Mouse (Mus musculus) gastrocnemius, adult 8-10 months (tissue): ENCODE results near the gene Foxn3. TPM values are rescaled to one million over a fixed set of nuclear protein-coding genes. Genes with fewer than 3 reads are reported as not detected.

Source experiments
- DNase-seq, 2 experiments: peaks; one replicate each; pipeline ENCODE4 v3.0.0; 2022; ENCODE audit warnings: low spot score in 2 of 2
- total RNA-seq, 4 experiments: library from RNA; stranded (reverse); gene quantifications; 2 replicates each; pipeline ENCODE4 v1.2.4; 2022

Foxn3 gene
- total RNA-seq, 4 experiments from 2014 or later: 171 to 255 (median 210) TPM

GRCm38 (mm10) chr12:99332144-99332807 is 231.1 kb downstream of the Foxn3 start:
- no peak for DNase-seq

GRCm38 (mm10) chr12:99331341-99331947 is 231.9 kb downstream of the Foxn3 start:
- DNase-seq: no peak

DNA sequence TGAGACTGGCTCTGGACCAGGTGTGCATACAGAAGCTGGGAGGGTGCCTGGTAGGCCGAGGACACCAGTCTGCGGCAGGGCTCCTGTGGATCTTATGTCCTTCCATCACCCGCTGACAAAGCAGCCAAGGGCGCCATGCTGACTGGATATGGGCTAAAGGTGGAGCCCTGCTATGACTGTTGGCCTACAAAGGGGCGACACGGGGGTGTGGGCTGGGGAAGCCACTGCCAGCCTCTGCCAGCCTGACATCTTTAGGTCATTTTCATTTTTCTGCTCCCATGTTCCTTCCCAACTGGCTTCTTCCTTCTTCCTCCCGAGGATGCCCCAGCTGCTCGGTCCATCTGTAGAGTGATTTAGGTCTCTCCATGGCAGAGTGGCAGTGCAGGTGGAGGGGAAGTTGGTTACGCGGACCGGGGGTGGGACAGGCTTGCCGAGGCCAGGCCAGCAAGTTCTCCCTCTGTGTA is 232.5 kb downstream of the Foxn3 start:
- DNase-seq: no peak

DNA sequence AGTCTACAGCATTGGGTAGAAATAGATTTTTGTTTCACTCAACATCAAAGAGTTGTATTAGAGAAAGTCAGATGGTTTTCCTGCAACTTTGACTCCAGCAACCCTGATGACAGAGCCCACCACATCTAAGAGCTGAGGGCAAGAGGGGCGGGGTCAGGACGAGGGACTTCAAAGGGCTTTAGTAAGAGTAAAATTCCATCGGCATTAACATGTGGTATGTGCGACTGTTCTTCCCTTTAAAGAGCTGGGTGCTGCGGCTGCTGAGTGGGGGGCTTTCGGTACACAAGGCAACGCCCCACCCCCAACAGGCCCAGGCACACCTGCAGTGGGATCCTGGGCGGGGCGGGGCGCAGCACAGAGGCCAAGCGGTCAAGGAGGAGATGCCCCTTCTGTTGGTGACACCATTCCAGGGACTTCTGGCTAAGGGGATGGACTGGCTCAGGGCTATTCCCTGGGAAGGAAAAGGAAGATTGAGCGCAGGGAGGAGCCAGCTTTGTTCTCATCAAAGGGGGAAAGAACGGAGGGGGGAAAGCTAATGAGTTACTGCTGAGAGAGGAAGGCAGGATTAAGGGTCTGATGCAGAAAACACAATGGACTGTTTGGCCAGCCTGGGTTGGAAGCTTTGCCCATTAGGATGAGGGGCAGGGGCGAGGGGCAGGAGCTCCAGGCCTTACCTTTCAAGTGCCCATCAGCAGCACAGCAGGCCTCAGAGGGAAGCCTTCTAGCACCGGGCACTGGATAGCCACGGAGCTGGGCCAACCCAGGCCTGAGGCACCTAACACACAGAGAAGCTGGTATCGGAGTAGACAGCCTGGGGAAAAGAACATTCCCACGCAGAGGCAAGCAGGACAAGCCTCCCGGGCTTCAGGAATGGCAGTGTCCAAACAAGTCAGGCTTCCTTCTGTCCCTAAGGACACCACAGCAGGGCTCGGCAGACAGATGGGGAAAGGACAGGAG is 233.8 kb downstream of the Foxn3 start:
- no peak for DNase-seq

GRCm38 (mm10) chr12:99326157-99326556 is 237.2 kb downstream of the Foxn3 start:
- no peak for DNase-seq

GRCm38 (mm10) chr12:99321633-99322431 is 241.6 kb downstream of the Foxn3 start:
- no peak for DNase-seq

DNA sequence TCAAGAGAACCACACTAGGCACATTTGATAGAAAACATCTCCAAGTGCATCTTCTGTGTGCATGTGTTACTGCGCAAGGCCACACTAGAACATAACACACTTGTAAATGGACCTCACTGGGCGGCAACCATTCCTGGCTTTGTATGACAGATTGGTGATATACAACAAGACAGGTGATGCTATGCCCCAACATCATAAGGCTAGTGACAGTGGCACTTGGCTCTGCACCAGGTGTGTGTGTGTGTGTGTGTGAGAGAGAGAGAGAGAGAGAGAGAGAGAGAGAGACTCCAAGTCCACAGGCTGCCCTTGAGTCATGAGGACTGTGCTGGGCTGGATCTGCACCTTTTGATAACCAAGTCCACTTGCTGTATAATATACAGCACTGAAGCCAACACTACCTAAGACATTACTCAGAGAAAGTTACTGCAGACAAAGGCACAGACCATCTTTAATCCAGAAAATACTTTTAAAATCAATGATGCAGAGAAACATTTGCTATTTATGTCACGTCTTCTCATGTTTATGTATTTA is 242.4 kb downstream of the Foxn3 start:
- peak in 1 of 2 experiments; percentile 35 for DNase-seq

DNA sequence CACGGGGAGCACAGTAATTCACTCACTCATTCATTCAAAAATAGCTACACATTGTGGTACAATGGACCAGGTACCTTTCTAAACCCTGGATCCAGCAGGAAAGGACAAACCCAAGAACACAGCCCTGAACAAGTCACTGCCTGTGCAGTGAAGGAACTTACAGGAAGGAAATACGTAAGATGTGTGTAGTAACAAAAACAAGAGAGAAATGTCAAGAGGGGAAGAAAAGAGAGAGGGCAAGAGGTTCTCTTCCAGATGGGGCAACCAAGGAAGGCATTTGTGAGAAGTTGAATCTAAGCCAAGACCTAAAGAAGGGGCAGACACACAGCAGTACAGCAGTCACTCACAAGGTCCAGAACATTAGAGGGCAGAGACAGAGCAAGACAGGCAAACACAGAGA is 243.5 kb downstream of the Foxn3 start:
- no peak for DNase-seq

GRCm38 (mm10) chr12:99319171-99319570 is 244.2 kb downstream of the Foxn3 start:
- DNase-seq: no peak

- DNase-seq: no peak
Observed at GRCm38 (mm10) chr12:99315931-99316330, 247.5 kb downstream of the Foxn3 start.

DNA sequence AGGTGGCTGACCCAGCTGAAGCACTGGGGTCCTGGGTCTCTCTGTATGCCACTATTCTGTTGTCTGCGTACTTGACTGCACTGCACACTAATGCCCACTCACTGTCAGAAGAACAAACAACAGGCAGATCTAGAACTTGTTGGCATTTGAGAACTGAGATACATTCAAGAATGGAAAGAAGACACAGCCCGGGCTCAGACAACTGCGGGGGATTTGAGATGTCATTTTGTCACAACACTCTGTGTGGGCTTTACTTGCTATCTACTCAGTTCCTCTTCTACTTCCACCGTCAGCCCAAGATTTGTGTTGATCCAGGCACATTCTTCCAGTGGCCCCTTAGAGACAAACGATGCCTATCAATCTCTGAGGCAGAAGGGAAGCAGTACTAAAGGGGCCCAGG is 248.6 kb downstream of the Foxn3 start:
- no peak for DNase-seq

DNA sequence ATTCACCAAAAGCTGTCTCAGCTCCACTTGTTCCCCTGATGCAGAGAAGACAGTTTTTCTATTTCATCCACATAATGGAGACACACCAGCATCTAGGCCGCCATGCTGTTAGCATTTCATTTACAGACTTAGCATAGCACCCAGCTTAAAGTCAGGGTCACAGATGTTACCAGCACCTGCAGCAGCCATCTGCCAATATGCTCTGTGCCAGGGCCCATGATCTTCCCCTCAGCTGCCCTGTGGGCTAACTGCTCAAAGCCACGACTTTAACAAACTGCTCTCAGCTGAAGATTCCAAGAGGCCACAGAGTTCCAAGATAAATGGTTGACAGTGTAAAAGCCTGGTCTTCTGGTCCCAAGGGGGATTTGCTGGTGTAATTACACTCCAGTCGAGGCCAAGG is 252.1 kb downstream of the Foxn3 start:
- no peak for DNase-seq

DNA sequence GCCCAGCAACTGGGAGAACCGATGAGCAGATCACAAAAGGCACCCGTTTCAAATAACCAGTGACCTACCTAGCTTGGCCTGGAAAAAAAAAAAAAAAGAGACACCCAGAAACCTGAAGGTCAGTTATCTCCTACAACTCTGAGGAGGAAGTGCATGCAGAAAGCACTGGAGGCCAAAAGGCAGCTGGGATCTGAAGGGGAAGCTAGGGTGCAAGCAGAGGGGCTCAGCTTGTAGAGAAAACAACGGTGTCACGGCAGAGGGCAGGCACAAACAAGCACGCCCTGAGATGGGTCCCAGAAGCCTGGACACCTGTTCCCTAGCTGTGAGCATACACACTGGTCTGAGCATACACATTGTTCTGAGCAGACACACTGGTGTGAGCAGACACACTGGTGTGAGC is 253.4 kb downstream of the Foxn3 start:
- no peak for DNase-seq

DNA sequence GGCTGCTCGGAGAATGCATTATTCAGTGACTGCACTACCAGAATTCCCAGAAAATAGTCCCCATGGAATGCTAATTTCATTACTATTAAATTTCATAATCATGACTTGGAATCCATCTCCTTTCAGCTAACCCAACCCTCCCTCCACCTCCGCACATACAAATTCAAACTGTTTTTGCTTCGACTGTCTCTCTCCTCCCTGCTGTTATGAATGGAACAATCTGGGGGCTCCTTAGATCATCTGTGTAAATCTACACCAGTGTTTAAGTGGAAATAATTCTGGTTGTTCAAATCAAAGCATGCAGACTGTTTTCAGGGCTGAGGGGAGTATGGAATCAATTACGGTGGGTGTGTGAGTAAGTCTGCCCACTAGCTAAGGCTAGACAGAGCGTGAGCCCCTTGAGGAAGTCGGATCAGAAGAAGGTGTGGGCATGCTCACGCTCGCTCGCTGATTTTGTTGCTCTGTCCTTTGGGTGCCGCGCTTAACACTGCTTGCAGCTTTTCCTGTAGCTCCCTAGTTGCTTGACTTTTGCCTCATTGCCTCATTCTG is 254.8 kb downstream of the Foxn3 start:
- DNase-seq: no peak

- no peak for DNase-seq
Observed at GRCm38 (mm10) chr12:99306536-99307204, 256.7 kb downstream of the Foxn3 start.

DNA sequence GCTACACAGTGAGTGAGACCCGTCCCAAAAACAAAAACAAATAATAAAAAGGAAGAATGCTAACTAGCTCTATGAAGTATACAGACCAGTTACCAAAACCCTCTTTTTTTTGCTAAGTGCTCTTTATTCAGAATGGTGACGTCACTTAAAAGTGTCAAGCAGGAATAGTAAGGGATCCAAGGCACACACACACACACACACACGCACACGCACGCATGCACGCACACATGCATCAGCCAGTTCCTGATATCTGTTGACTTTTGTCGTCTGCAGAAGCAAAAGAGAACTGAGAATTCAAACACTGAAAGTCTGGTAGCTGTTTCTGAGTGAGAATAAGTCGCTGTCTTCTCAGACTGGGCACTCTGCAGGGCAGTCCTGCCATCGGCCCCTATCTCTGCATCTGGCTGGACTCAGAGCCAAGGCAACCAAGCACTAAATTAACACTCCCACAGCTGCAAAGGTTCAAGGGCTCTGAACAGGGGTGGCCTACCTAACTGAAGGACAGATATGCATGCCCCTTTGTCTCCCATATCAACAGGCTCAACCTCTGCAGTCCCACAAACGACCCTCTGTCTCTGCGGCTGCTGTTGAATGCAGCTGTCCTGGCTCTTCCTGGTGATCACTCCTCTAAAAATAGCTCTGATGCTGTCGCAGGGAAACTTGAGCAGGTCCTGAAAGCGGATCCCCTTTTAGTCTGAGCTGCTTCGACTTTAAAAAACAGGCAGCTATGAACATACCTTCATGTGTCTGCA is 257.4 kb downstream of the Foxn3 start:
- peak; percentile 45 to 51 for DNase-seq

- no peak for DNase-seq
Observed at GRCm38 (mm10) chr12:99305324-99305723, 258.1 kb downstream of the Foxn3 start.

DNA sequence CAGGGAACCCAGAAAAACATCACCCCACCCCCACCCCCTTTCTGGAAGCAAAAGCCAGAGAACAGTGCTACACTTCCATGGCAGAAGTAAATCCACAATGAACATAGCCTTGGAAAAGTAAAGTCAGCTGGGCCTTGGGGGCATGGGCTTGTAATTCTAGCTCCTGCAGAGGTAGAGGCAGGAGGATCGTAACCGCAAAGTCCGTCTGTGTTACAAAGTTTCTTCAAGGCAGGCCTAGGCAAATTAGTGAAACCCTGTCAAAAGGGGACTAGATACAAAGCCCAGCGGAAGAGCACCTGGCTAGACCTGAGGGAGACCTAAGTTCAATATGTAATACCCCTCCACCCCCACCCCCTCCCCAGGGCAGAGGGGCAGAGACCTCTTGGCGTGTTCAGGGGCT is 259.3 kb downstream of the Foxn3 start:
- no peak for DNase-seq

- no peak for DNase-seq
Observed at GRCm38 (mm10) chr12:99303581-99303980, 259.8 kb downstream of the Foxn3 start.
